Mouse (Mus musculus): ENCODE measurements around the gene Rhot1. TPM values are rescaled to one million over a fixed set of nuclear protein-coding genes. Genes with fewer than 3 reads are reported as not detected.
"Not testable (repeated sequence)": the region's sequence is repeated elsewhere in the genome, so short reads cannot be mapped to it uniquely, and the experiment has no call there.

Gene Rhot1
- polyA plus RNA-seq (2012; rRNA removed) = 56.5 and 58.5 TPM in 2 replicates

DNA sequence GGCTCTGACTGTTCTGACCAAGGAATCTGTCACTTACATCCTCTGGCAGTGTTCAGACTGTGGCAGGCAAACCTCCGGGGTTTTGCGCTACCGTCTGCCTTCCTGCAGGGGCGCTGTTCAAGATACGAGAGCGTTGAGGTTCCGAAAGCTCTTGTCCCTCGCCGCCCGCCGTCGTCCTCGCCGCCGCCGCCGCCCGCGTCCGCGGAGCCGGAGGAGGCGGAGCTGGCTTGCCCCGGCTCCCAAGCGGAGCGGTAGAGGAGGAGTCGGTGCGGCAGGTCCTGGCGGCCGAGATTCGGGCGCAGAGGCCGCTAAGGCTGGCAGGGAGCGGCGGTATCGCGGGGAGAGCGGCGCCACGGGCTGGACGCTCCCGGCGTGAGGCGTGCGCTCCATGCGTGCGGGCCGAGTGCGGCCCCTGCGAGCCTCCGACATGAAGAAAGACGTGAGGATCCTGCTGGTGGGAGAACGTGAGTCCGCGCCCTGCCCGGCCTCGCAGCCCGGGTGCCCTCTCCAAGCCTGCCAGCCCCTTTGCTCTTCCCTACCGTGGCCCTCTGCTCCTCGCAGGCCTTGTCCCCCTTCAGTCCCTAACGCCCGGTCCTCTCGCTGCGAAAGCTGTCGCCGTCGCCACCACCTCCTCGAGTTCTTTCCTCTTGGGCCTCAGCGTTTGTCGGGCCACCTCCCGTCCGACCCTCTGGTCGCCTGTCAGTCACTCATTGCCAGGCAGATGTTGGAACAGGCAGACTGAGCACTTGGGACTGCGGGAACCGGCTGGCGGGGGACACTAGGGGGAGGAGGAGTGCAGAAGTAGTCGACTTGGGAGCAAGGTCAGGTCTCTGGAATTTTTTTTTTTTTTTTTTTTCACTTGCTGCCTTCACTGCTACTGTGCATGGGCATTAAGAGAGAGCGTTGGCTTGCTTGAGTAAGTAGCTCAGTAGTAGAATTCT is at the start of gene Rhot1:
TSS of gene Rhot1 (plus strand) at position 160 of the 941 bp plus-strand sequence.
- peak; percentile 84 to 99 for DNase-seq (ENCODE audit: extremely low spot score in 1 of 2, low spot score in 1 of 2)

DNA sequence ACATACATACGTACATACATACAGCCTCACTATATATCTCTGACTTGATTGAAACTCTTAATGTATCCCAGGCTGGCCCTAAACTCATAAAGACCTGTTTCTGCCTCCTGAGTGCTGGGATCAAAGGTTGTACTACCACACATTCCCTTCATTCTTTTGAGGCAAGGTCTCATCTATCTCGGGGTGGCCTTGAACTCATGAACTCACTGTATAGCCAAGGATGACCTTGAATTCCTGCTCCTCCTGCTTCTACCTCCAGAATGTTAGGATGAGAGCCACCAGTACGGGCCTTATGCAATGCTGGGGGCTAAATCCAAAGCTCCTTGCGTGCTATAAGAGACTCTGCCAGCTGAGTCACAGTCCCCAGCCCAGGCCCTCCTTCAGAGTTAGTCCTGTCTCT is 47.8 kb upstream of the Rhot1 start:
- no peak for DNase-seq (ENCODE audit: extremely low spot score in 1 of 2, low spot score in 1 of 2)

DNA sequence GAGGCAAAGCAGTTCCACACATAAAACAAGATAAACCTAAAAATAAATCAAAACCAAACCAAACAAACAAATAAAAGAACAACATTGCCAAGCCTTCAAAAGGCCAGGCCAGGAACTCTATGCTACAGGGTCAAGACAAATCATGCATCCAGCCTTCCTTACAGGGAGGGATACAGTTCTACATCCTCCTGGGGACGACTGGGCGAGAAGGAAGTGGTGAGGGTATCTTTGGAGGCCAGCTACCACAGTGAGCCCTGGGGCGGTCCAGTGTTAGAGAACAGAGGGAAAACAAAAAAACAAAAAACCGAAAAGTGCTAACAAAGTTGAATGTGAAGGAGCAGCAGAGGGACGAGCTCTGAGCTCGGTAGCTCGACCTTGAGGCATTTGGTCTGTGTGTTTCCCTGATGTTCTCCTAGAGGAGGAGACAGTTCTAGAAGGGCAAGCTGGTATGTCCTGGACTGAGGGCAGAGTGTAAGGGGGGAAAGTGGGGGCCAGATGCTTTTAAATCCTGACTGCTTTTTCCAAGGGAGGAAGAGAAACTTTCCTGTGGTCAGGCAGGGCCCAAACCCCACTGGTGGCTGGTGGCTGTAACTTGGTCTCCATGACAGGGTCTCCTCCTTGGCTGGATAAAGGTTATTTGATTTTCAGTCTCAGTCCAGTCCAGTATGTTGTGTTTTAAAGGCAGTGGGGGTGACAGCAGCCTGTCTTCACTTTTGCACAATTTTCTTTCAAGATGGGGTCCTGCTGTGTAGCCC is 45.3 kb upstream of the Rhot1 start:
- DNase-seq (ENCODE audit: extremely low spot score in 1 of 2, low spot score in 1 of 2) = no peak

DNA sequence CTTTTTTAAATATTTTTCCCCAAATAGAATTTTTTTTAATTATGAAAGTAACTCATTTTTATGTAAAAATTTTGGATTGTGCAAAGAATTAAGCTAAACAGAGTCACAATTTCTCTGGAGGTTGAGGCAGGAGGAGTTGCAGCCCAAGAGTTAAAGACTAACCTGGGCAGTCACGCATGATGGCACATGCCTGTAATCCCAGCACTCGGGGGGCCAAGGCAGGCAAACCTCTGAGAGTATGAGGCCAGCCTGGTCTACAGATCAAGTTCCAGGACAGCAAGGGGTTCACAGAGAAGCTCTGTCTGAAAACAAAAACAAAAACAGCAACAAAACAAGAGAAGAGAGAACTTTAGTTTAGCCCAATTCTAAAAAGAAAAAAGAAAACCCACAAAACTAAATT is 44.6 kb upstream of the Rhot1 start:
- DNase-seq (ENCODE audit: extremely low spot score in 1 of 2, low spot score in 1 of 2) = no peak

DNA sequence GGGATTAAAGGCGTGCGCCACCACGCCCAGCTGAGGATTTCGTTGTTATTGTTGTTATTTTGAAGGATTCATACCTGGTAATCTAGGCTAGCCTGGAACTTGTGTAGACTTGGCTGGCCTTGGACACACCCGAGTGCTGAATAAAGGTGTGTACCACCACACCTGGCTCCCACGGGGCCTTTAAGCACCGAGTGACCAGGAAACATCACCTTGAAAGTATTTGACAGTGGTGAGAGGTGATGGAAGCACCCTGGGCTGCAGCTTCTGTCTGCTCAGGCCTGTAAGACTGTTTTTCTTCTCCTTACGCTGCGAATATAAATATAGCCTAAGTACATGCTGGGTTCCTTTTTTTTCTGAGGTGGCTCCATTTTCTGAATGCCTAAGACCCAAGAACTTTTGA is 40.7 kb upstream of the Rhot1 start:
- DNase-seq (ENCODE audit: extremely low spot score in 1 of 2, low spot score in 1 of 2) = no peak

DNA sequence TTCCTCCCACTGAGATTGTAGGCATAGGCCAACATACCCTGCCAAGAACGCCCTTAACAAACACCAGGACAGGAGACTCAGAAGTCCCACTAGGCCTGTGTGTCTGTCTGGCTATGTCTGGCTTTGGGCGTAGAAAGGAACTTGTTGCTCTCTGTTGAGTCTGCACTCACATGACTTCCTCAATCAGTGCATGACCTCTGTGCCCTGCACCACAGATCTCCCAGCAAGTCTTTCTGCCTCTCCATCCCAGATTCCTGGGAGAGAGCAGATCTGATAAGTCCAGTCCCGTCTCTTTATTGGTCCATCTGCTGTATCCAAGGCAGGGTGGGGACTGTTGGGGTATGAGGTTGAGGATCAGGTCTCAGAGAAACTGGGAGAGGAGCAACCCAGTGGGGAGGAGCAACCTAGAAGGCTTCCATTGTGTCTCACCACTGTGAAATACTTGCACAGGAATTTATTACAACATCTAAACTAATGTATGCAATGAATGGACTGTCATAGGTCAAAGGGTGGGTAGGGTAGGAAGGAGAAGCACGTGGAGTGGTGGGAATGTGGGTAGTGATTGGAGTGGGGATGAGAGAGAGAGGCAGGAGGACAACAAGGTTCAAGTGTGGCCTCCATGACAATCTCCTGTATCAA is 40.1 kb upstream of the Rhot1 start:
- no peak for DNase-seq (ENCODE audit: extremely low spot score in 1 of 2, low spot score in 1 of 2)

DNA sequence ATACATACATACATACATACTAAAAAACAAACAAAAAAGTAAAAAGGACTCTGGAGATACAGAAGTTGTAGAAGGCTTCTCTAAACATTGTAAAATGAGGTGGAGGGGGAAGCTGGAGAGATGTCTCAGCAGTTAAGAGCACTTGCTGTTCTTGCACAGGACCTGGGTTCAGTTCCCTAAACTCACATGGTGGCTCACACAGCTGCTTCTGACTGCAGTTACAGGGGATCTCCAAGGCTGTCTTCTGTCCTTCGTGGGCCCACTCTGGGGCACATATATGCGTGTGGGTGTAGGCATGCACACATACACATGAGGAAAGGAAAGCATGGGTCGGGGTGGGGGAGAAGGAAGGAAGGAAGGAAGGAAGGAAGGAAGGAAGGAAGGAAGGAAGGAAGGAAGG is 39.2 kb upstream of the Rhot1 start:
- DNase-seq (ENCODE audit: extremely low spot score in 1 of 2, low spot score in 1 of 2) = no peak

DNA sequence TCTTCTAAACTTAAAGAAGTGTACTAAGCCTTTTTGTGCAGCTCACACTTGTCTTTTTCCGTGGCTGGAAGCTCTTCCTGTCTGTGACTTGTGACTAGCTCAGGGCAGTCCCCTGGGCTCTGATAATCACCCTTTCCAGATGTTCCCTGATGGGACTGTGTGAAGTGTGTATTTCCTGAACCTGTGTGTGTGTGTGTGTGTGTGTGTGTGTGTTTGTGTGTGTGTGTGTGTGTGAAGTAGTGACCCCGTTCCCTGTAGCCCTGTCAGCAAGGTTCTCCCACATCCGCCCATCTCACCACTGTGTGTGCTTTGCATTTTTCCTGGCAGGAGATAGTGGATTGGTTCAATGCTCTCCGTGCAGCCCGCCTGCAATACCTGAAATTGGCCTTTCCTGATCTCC is 38.5 kb upstream of the Rhot1 start:
- DNase-seq (ENCODE audit: extremely low spot score in 1 of 2, low spot score in 1 of 2) = no peak

DNA sequence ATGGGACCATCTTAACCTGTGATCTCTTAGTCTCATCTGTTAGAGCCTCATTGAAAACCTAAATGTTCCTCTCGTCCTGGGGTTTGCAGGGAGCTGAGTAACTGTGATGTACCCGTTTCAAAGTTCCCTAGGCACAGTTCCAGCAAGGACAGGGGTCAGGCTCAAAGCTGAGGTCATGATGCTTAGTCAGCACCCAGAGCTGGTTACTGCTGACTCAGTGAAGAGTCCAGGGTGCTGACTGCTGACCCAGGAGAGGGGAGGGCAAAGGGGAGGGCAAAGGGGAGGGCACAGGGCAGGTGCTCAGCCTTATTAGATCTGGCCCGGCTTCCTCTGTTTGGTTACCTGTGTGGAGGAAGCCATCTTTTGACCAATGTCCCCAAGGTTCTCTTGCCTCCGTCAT is 36.9 kb upstream of the Rhot1 start:
- no peak for DNase-seq (ENCODE audit: extremely low spot score in 1 of 2, low spot score in 1 of 2)

DNA sequence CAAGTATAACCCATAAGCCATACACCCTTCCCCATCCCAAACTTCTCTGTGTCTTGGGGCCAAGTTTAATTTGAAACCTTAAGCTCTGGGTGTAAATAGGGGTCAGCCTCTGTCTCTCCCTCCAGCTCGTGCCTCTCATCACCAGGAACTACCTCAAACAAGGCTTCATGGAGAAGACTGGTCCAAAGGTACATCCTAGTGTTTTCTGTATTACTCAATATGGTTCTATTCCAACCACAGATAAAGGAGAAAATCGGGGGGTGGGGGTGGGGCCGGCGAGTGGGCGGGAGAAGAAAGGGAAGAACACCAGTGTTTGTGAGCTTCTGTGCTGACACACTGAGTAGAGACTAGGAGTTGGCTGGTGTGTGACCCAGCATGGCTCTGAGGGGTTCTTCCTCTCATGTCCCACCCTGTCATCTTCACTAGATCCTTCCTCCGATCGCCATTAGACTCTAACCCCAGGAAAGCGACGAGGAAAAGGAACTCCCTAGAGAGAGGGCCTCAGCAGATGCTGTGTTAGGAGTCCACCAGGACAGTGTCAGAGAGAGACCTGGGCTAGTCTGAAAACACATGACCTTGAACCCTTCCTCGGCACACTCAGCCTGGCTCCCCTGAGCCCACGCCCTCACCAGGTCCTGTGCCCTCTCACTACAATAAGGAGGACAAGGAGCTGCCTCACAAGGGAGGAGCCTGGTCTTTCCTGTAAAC is 34.7 kb upstream of the Rhot1 start:
- DNase-seq (ENCODE audit: extremely low spot score in 1 of 2, low spot score in 1 of 2) = no peak

DNA sequence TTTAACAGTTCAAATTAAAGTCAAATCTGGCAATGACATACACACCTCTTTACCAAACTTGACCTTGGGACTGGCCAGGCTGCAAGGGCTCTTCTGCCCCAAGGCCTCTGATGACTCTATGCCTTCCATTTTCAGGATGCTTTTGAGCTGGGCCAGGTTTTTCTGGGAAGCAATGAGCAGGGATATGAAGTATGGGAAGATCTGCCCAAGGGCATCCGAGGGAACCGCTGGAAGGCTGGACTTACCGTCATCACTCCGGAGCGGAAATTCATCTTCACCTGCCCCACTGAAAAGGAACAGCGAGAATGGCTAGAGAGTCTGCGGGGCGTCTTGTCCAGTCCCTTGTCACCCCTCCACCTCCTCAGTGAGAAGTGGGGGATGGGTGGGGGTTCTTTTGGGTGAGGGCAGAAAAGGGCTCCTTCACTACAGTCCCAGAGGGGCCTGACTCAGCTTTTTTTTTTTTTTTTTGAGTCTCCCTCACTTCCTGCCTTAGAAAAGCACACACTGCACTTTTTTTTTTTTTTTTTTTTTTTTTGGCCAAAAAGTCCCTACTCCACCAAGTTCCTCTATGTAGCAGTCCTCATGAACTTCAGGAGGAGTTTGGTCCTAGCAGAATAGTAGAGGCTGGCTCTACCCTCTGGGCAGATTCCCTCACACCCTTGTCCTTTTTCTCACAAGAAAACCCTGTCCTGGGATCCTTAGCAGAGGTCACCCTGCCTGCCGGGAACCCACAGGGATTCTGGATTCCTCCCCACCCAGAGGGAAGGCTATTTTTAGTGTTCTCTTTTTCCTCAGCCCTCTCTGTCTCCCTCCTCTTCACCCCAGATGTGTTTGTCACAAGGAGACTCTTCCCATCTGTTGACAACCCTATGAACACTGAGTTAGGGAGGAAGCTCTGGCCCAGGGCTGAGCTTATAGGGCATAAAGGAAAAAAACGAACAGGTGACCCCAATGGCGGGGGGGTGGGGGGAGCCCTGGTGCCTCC is 31.6 kb upstream of the Rhot1 start:
- DNase-seq (ENCODE audit: extremely low spot score in 1 of 2, low spot score in 1 of 2) = no peak

DNA sequence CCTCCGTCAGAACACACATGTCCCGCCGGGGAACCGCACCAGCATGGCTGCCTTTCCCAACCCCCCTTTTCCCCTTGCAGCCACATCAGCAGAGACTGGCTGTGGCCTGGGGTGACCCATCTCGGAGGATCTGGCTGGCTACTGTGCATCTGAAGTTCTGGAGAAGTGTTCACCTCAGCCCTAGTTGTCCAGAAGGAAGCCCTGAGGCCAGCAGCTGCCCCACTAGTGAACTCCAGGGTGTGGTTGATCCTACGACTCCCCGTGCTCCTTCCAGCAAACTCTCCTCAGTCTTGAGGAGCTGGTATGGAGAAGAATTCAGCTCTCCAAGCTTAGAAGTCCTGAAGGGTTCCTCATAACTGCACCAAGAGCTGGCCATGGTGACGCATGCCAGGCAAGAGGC is 30.5 kb upstream of the Rhot1 start:
- no peak for DNase-seq (ENCODE audit: extremely low spot score in 1 of 2, low spot score in 1 of 2)

DNA sequence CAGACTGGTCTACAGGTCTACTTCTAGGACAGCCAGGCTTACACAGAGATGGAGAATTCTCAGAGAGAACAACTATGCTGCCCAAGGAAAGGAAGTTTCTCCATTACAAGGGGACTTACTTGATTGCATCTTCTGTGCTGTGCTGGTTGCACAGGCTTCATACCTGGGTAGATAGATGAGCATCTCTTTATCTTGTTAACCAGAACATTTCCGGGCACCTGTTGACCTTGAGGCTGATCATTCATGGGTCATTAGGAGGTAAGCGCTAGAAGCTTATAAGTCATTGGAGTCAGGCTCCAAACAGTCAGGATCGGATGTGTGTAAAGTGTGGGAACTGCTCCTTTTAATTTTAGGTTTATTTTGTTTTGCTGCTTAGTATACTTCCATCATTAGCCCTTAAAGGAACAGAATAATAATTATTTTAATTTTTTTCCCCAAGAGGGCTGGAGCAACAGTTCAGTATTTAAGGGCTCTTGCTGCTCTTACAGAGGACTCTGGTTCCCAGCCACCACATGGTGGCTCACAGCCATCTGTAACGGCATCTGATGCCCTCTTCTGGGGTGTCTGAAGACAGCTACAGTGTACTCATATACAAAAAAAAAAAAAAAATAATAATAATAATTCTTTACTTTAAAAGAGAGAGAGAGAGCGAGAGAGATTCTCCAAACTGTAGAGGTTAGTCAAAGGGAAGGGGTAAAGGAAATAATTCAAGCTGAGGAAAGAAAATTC is 27.6 kb upstream of the Rhot1 start:
- DNase-seq (ENCODE audit: extremely low spot score in 1 of 2, low spot score in 1 of 2) = no peak

DNA sequence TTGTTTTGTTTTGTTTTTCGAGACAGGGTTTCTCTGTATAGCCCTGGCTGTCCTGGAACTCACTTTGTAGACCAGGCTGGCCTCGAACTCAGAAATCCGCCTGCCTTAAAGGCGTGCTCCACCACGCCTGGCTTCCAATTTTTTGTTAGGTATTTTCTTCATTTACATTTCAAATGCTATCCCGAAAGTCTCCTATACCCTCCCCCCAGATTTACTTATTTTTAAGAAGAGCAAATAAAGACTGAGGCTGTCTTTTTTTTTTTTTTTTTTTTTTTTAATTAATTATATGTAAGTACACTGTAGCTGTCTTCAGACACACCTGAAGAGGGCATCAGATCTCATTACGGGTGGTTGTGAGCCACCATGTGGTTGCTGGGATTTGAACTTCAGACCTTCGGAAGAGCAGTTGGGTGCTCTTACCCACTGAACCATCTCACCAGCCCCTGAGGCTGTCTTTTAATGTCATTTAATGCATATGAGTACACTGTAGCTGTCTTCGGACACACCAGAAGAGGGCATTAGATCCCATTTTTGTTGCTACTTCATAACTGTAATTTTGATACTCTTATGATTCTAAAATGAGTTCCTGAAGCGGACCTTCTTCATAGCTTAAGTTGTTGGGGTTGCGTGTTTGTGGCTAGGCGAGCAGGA is 25.6 kb upstream of the Rhot1 start:
- not testable (repeated sequence) for DNase-seq (ENCODE audit: extremely low spot score in 1 of 2, low spot score in 1 of 2)

DNA sequence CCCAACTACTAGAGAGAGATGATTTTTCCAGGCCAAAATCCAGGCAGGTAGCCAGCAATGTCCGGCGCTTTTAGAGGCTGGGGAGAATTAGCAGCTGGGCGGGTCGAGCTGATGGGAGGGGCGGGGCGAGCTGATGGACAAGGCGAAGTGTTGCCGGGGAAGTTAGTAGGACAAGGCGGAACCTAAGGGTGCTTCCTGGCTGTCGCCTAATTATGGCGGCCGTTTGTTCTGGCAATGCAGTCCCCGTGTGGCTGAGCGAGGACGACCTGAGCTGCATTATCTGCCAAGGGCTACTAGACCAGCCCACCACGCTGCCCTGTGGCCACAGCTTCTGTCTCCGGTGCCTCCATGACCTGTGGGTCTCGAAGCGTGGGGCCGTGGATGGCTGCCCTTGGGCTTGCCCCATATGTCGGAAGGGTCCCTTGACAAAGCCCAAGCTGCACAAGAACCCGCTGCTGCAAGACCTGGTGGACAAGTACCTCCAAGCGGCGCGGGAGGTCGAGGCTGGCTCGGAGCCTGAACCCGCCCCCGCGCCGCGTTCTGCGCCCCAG is 25.0 kb upstream of the Rhot1 start, which contains the start of gene Rnf135:
TSS of gene Rnf135 (plus strand) at position 147 of the 551 bp plus-strand sequence.
- DNase-seq (ENCODE audit: extremely low spot score in 1 of 2, low spot score in 1 of 2) = peak; percentile 72 to 81

DNA sequence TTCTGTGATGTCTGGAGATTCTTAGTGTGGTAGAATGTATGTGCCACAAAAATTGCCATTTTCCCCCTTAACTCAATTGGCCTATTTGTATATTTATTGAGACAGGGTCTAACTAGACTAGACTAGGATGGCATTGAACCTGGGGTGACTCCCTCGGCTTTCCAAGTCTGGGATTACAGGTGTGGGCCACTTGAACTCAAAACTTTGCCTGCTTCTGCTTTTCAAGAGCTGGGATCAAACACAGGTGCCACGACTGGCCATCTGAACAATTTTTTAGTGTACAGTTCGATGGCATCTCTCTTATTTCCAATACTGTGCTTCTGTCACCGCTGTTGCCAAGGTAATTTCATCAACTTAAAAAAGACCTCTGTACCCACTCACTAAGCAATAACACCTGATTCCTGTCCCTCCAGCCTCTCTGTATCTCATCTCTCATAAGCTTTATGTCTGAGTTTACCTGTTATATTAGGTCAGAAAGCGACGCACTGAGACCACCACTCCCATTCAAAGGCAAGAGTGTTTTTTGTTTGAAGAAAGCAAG is 24.2 kb upstream of the Rhot1 start:
- no peak for DNase-seq (ENCODE audit: extremely low spot score in 1 of 2, low spot score in 1 of 2)

DNA sequence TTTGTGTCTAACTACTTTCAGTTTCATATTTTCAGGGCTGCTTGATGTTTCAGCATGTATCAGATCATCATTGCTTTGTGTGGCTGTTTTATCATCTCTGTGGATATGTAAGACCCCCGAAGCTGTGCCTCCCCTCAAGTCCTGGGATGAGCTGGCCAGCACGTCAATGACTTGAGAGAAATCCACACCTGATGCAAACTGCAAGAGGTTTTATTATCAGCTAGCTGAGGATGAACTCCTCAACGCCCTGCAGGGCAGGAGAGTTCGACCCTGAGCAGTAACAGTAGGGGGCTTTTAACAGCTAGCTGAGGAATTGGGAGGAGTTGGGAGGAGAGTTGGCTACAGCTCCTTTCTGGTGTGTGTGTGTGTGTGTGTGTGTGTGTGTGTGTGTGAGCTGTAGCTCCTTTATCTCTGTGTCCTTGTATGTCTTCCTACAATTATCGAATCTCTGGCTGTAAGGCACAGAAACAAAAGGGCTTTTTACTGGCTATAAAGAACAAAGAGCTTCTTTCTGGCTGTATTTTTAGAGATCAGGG is 23.3 kb upstream of the Rhot1 start:
- DNase-seq (ENCODE audit: extremely low spot score in 1 of 2, low spot score in 1 of 2) = not testable (repeated sequence)
